Comparison of ENCODE assay signal across 24 mouse cellular contexts in genomic region chr2:34181600-34181999, GRCm38 (mm10).
DNase-seq lines count a peak whose midpoint lies in the region; ATAC-seq lines count a peak whose summit lies in the region.
"Had no signal": no experiment of that assay in that cellular context is flagged by ENCODE, and none has a peak within 500 bp of the region (broad histone marks: within the 10 kb centered on the region; RNA-seq: fewer than 3 reads in every experiment).

No protein-coding gene starts in this region.

- no peaks in the 10 kb centered on the region for H3K4me1 ChIP-seq in heart, embryonic 10.5 days
- peaks cover 15% of the 10 kb centered on the region for H3K4me1 ChIP-seq in midbrain, embryonic 12.5 days
- H3K4me1 ChIP-seq in midbrain, embryonic 10.5 days = 0 out of 2 replicates have a peak, but pooled peaks cover 6% of the 10 kb centered on the region
- peaks cover 42% of the 10 kb centered on the region for H3K4me1 ChIP-seq in neural tube, embryonic 13.5 days (replicated peaks)
- H3K4me1 ChIP-seq: heart, embryonic 13.5 days had no signal

- peaks cover 13% of the 10 kb centered on the region; the same call in 1 of the 2 replicates for H3K36me3 ChIP-seq in heart, embryonic 10.5 days
- peaks cover 11% of the 10 kb centered on the region for H3K36me3 ChIP-seq in midbrain, embryonic 12.5 days
- peaks cover 32% of the 10 kb centered on the region for H3K36me3 ChIP-seq in midbrain, embryonic 10.5 days
- peaks cover 6% of the 10 kb centered on the region; the same call in 1 of the 2 replicates for H3K36me3 ChIP-seq in neural tube, embryonic 13.5 days

- H3K27me3 ChIP-seq in heart, embryonic 10.5 days (ENCODE audit: insufficient read depth, poor library complexity, severe bottlenecking) = no peaks in the 10 kb centered on the region
- H3K27me3 ChIP-seq in midbrain, embryonic 12.5 days = no peaks in the 10 kb centered on the region
- H3K27me3 ChIP-seq in midbrain, embryonic 10.5 days (ENCODE audit: low read depth, poor library complexity, severe bottlenecking) = no peaks in the 10 kb centered on the region
- H3K27me3 ChIP-seq in neural tube, embryonic 13.5 days = no peaks in the 10 kb centered on the region
- H3K27me3 ChIP-seq: forebrain, embryonic 13.5 days; heart, embryonic 13.5 days had no signal

- no peak overlapping the region for H3K4me2 ChIP-seq in midbrain, embryonic 12.5 days (replicated peaks)
- no peak overlapping the region for H3K4me2 ChIP-seq in neural tube, embryonic 13.5 days
- H3K4me2 ChIP-seq: forebrain, embryonic 13.5 days; heart, embryonic 13.5 days; hindbrain, embryonic 14.5 days had no signal

- H3K9me3 ChIP-seq in heart, embryonic 10.5 days = no peaks in the 10 kb centered on the region
- H3K9me3 ChIP-seq in midbrain, embryonic 12.5 days = no peaks in the 10 kb centered on the region
- no peaks in the 10 kb centered on the region for H3K9me3 ChIP-seq in midbrain, embryonic 10.5 days (replicated peaks)
- no peaks in the 10 kb centered on the region for H3K9me3 ChIP-seq in neural tube, embryonic 13.5 days
- H3K9me3 ChIP-seq: forebrain, embryonic 10.5 days; forebrain, embryonic 13.5 days; heart, embryonic 13.5 days had no signal

- no peak overlapping the region for H3K9ac ChIP-seq in midbrain, embryonic 12.5 days (replicated peaks)
- H3K9ac ChIP-seq in neural tube, embryonic 13.5 days = no peak overlapping the region
- H3K9ac ChIP-seq: forebrain, embryonic 13.5 days; heart, embryonic 13.5 days; hindbrain, embryonic 14.5 days had no signal

- H3K4me3 ChIP-seq in heart, embryonic 10.5 days = no peak overlapping the region
- no peak overlapping the region for H3K4me3 ChIP-seq in midbrain, embryonic 12.5 days
- no peak overlapping the region for H3K4me3 ChIP-seq in midbrain, embryonic 10.5 days
- H3K4me3 ChIP-seq in neural tube, embryonic 13.5 days = no peak overlapping the region
- H3K4me3 ChIP-seq: forebrain, embryonic 10.5 days; forebrain, embryonic 13.5 days; gastrocnemius, adult 2 months; heart, embryonic 13.5 days had no signal

- no peak overlapping the region for H3K27ac ChIP-seq in heart, embryonic 10.5 days
- H3K27ac ChIP-seq in midbrain, embryonic 12.5 days (replicated peaks) = peak overlapping the region; percentile 25; the same call in 1 of the 2 replicates
- no peak overlapping the region for H3K27ac ChIP-seq in midbrain, embryonic 10.5 days (replicated peaks)
- H3K27ac ChIP-seq in neural tube, embryonic 13.5 days (replicated peaks) = peak overlapping the region; percentile 38; the same call in 1 of the 2 replicates
- H3K27ac ChIP-seq: forebrain, embryonic 10.5 days; forebrain, embryonic 13.5 days; gastrocnemius, adult 2 months; heart, embryonic 13.5 days had no signal

- DNase-seq in heart, adult 11 months = peak; percentile 10
- DNase-seq in heart, embryonic 10.5 days (ENCODE audit: low spot score) = no peak
- no peak for DNase-seq in midbrain, embryonic 10.5 days (ENCODE audit: low spot score)
- DNase-seq in neural tube, embryonic 10.5 days (ENCODE audit: extremely low spot score, low spot score) = no peak
- DNase-seq in kidney, postnatal 4 days = no peak
- no peak for DNase-seq in right cerebral cortex, postnatal 10 days (ENCODE audit: low spot score in 2 of 2)
- DNase-seq: adrenal gland, adult 8-10 months; adrenal gland, postnatal 25 days; cerebellum, adult 11-12 months; cerebellum, adult 8-10 months; cerebellum, postnatal 10 days; gastrocnemius, adult 2 months; gastrocnemius, postnatal 14 days; heart, adult 18-20 months; heart, postnatal 14 days; heart, postnatal 4 days had no signal

- WGBS in heart, embryonic 10.5 days = 89% methylated on average over 1 of the region's 1 CpGs
- WGBS in midbrain, embryonic 12.5 days = 61% methylated on average over 1 of the region's 1 CpGs
- WGBS in midbrain, embryonic 10.5 days = 84% methylated on average over 1 of the region's 1 CpGs
- WGBS in neural tube, embryonic 13.5 days = 39% methylated on average over 1 of the region's 1 CpGs

- no peak for ATAC-seq in midbrain, embryonic 12.5 days (ENCODE audit: low FRiP score, low read depth)
- no peak for ATAC-seq in neural tube, embryonic 13.5 days (ENCODE audit: low read depth)
- ATAC-seq: activated CD4-positive, CD25-positive, alpha-beta regulatory T cell, adult 4 months; forebrain, embryonic 13.5 days; forebrain, embryonic 16.5 days had no signal

Comparison
In these comparisons a context has a peak if more than half of its experiments do, and no peak if none do; other contexts are left out.
1. H3K27ac ChIP-seq: peak in midbrain, embryonic 12.5 days (single experiment) and neural tube, embryonic 13.5 days (single experiment); none in heart, embryonic 10.5 days (single experiment) and midbrain, embryonic 10.5 days (single experiment).